Mouse (Mus musculus) kidney, postnatal 0 days (tissue): Measurements from ENCODE around the gene Srsf4. TPM values are rescaled to one million over a fixed set of nuclear protein-coding genes. Genes with fewer than 3 reads are reported as not detected.

Experiments used
- ATAC-seq: fragments of 200-750 bp; cut with Nextera tagmentation; replicated peaks from 2 replicates; pipeline ENCODE4 v1.8.0; 2017; ENCODE audit warnings: low read depth, moderate number of reproducible peaks, moderate TSS enrichment, moderate library complexity; ENCODE audit not compliant: low FRiP score
- DNase-seq: peaks from one replicate; pipeline ENCODE4 v3.0.0-alpha.2; 2016; ENCODE audit warnings: low spot score
- H3K27ac ChIP-seq: fragments of 300-500 bp; sonication (generic); 2 replicates; pipeline ENCODE4 v1.5.1; 2014; ENCODE audit warnings: mild to moderate bottlenecking
- H3K27me3 ChIP-seq: fragments of 300-500 bp; sonication (generic); 2 replicates; pipeline ENCODE4 v1.6.1; 2014; ENCODE audit warnings: low read length, mixed read lengths; ENCODE audit not compliant: insufficient read depth
- H3K36me3 ChIP-seq: fragments of 300-500 bp; sonication (generic); 2 replicates; pipeline ENCODE4 v1.6.1; 2014; ENCODE audit warnings: low read length, mixed read lengths; ENCODE audit not compliant: insufficient read depth
- H3K4me1 ChIP-seq: fragments of 300-500 bp; sonication (generic); replicated peaks from 2 replicates; pipeline ENCODE4 v1.6.1; 2014; ENCODE audit warnings: antibody characterized with exemption, low read length, mixed read lengths; ENCODE audit not compliant: insufficient read depth
- H3K4me2 ChIP-seq: fragments of 300-500 bp; sonication (generic); 2 replicates; pipeline ENCODE4 v1.6.1; 2014; ENCODE audit warnings: mild to moderate bottlenecking, low read length, moderate library complexity, mixed read lengths
- H3K4me3 ChIP-seq: fragments of 300-500 bp; sonication (generic); replicated peaks from 2 replicates; pipeline ENCODE4 v1.5.1; 2014; ENCODE audit warnings: low read depth, low read length
- H3K9ac ChIP-seq: fragments of 300-500 bp; sonication (generic); 2 replicates; pipeline ENCODE4 v1.6.1; 2014; ENCODE audit warnings: low read depth, low read length
- H3K9me3 ChIP-seq: fragments of 300-500 bp; sonication (generic); replicated peaks from 2 replicates; pipeline ENCODE4 v1.6.1; 2016; ENCODE audit warnings: low read length, inconsistent platforms, mixed read lengths
- CTCF ChIP-seq: IDR thresholded peaks from 2 replicates; pipeline ENCODE4 v1.5.1; 2016; ENCODE audit warnings: antibody characterized with exemption, low read depth, mild to moderate bottlenecking, moderate library complexity
- WGBS: fragments of 180-500 bp; shearing (Covaris S2); extraction: QIAGEN DNeasy Blood & Tissue Kit; methylation state at CpG from one replicate; pipeline ENCODE4 v1.1.7; 2014; 5-methylcytosine and 5-hydroxymethylcytosine counted together
- polyA plus RNA-seq: library from polyadenylated mRNA; unstranded; fragments of >200 nt; fragmentation: Nextera tagmentation; extraction: Ambion mirVana; gene quantifications from 2 replicates; pipeline ENCODE4 v1.2.1, GENCODE M21; 2015

Srsf4 gene
- polyA plus RNA-seq, 1 experiment from 2014 or later: 76.1 TPM

DNA sequence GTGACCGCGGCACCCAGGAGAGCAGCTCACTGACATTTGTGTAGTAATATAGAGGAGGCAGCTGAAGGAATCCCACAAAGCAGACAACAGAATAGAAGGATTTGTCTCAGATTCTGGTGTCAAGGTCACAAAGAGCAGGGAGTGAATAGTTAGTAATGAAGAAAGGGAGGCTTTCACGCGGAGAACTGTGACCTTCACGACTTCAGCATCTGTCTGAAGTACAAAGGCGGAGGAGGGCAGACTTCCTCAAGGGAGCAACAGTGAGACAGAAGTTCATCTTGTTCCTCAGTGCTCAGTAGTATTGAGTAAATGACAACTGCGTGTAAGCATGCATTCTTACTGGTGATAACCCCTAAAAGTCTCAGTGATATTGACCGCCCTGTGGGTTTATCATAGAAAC is 77.2 kb downstream of the Srsf4 start:
- 64% methylated on average over 8 of the region's 8 CpGs for WGBS
- Histone ChIP-seq H3K27me3 (no peaks in the 10 kb centered on the region), H3K4me1 (no peaks in the 10 kb centered on the region), H3K27ac (no peak overlapping the region), H3K4me2 (no peak overlapping the region), H3K9me3 (no peaks in the 10 kb centered on the region), H3K36me3 (no peaks in the 10 kb centered on the region), H3K4me3 (no peak overlapping the region), H3K9ac (no peak overlapping the region)
- ATAC-seq (no peak), DNase-seq (no peak)
- TF ChIP-seq CTCF: no peak

Other genes with a start within 250 kb of the Srsf4 start
- gene Ptpru, start 35.3 kb upstream of the Srsf4 start, polyA plus RNA-seq: 27.5 and 31.8 TPM in 2 replicates
- gene Mecr, start 30.1 kb upstream of the Srsf4 start, polyA plus RNA-seq: 43.0 and 45.4 TPM in 2 replicates
- gene Tmem200b, start 48.2 kb downstream of the Srsf4 start, polyA plus RNA-seq: 2.7 and 3.9 TPM in 2 replicates
- gene Gm10300, start 201.1 kb downstream of the Srsf4 start, polyA plus RNA-seq: 0.08 and 0.17 TPM in 2 replicates
- gene Epb41, start 201.7 kb downstream of the Srsf4 start, polyA plus RNA-seq: 42.3 and 44.6 TPM in 2 replicates